Mouse (Mus musculus): ENCODE measurements around the gene Nos1. TPM values are rescaled to one million over a fixed set of nuclear protein-coding genes. Genes with fewer than 3 reads are reported as not detected.
"Not testable (repeated sequence)": the region's sequence is repeated elsewhere in the genome, so short reads cannot be mapped to it uniquely, and the experiment has no call there.

Nos1 gene
- total RNA-seq, 2 experiments from 2014 or later, result 28.5 to 39.3 TPM

DNA sequence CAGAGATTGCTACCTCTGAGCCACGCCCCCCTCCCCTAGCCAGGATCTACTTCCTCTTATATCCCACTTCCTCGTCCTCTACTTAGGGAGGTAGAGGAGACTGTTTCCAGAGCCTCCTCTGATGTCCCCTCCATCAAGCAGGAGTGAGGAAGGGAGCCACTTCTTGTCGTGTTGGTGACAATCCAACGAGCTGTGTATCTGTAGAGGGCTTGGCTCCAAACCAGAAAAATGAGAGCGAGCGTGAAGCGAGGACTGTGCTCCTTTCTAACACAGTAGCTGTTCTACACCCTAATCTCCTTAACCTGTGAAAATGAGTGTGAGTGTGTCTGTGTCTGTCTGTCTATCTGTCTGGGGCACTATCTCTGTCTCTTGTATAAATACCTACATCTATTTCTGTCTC, 58.7 kb downstream of the Nos1 start:
- no peak for DNase-seq

DNA sequence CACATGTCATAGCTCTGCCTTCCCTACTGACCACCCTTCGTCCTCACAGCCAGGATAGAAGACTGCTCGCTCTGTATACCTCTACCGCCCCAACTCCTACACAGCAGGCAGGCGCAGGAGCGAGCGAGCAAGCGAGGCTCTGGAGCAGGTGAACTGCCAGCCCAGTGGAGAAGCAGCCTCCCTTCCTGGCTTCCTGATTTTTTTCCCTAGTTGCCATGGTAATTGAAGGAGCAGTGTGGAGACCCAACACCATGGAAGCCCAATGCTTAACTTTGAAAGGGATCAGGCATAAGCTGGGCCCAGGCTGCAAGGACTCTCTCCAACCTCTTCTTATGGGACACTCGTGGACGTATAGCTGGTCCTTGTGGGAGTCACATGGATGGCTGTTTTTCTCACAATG, 59.4 kb downstream of the Nos1 start:
- no peak for DNase-seq

DNA sequence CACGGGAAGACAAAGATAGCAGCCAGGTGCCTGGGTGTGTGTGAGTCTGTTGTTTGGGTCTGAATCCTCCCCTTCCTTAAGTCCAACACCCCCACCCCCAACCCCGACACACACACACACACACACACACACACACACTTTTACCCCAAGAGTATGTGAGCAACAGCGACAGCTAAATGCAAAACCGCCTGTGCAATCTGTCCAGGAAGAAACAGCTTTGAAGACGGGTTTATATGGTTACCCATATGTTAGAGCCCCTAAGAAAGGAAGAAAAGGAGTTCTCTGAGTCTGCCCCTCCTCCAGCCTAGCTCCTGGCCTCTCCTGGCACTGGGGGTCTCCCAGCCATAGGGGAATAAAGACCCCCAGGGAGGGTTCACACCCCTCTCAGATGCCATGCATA, 60.2 kb downstream of the Nos1 start:
- no peak for DNase-seq

DNA sequence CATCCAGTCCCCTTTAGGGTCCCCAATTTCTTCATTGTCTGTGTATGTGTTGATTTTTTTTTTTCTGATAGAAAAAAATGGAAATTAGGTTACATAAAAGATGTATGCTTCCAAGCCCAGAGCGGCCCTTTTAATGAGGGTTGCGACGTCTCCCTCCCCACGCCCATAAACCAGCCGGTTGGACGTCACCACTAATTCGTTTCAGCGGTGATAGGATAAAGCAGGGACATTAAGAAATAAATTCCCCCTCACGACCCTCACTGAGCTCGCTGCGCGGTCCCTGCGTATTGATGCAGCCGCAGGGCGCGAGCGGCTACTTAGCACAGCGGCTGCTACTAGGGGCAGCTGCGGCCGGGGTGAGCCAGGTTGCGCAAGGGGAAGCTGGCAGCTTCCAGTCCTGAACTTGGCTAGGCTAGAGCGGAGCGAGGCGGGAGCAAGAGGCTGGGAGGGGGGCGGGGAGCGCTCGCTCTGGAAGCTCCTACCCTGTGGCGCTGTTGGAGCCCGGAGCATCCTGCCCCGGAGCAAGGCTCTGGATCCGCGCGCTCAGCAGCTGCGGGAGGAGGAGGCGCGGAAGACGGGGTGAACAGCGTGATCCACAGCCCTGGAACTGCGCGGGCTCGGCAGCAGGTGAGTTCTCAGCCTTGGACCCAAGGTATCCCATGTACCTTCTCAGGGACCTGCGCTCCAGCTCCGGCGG, 61.0 kb downstream of the Nos1 start:
- DNase-seq, result peak; percentile 77

DNA sequence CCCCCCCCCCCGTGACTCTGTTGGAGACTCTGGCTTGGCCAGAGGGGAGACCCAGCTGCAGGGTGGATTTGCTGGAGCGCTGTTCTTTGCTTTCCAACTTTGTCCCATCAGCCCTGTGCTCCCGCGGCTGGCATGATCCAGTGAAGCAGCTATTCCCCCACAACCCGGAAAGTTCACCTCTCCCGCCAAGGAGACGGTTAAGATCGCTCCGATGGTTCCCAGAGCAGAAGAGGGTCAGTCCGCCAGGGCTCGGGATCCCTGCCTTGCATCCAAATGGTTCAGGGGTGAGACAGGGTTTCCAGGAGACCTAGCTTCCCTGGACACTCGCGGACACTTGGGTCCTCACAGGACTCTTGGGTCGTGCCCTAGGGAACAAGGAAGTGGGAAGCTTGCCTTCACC, 61.9 kb downstream of the Nos1 start:
- DNase-seq, result no peak

DNA sequence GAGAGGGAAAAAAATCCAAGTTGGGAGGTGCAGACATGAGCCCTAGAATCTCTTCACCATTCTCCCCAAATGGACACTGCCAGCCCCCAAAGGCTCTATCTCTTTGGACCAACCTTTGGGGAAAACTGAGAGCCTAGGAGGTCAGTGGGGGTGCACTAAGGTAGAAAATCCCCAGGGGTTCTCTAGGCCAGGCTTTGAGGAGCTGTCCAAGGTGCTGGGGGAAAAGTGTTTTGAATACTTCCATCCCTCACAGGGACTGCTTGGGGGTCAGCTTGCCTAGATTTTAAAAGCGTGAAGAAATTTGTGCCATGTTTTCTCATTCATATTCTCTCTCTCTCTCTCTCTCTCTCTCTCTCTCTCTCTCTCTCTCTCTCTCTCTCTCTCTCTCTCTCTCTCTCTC, 63.8 kb downstream of the Nos1 start:
- no peak for DNase-seq

DNA sequence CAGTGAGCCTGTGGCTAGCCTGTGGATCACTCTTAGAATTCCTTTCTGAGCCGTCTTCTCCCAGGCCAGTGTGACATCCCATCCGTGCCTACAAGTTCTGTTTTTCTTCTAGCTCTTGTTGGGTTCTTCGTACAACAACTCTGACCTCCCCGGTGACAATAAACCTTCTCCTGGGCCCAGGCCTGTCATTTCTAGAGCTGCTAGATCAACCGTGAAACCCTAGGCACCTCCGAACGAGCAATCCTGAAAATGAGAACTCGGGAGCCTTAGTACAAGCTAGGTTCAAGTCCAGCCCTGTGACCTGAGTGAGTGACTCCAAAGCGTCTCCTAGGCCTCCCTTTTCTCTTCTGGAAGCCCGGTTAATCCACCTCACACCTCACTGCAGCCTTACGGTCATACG, 69.6 kb downstream of the Nos1 start:
- DNase-seq, result no peak

DNA sequence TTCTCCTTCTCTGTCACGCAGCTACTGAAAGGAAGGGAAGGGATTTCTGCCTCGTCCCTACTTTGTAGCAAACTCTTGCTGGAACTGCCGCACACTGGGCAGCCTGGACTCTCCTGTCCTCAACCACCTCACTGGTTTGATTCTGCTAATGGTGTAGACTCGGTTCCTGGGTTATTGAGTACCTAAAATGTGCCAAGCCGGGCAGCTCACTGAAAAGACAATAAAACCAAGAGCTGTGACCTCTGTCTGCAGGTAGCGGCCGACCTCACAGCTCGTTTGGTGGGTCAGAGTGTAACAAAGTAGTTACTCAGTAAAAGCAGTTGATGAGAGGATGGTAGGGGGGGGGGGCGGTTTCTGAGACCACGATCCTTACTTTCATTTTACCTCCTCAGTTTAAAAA, 72.9 kb downstream of the Nos1 start:
- no peak for DNase-seq

DNA sequence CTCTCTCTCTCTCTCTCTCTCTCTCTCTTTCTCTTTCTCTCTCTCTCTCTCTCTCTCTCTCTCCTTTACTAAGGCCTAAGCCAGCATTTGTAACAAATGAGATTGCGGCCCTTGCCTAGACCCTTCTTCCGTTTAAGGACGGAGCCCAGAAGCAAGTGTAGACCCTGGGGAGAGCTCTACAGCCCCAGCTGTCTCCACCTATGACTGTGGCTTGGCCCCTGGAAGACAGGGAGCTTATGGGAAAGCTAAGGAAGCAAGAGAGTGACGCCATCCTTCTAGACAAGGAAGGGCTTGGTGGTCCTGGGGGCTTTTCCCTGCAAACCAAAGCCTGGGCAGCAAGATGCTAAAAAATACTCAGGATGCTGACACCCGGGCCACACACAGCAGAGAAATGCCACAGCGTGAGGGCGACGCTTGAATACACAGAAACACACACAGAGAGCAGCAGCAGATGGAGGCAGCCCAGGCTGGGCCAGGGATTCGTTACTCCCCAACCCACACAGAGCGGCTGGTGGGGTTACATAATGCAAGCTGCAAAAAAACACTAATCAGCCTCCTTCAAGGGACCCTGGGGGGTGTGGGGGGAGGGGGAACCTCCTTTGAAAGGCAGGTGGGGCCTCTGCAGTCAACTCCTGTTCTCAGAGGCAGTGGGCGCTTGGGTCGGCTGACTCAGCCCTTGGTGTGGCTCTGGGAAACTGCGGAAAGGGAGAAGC, 83.9 kb downstream of the Nos1 start:
- DNase-seq, result no peak

DNA sequence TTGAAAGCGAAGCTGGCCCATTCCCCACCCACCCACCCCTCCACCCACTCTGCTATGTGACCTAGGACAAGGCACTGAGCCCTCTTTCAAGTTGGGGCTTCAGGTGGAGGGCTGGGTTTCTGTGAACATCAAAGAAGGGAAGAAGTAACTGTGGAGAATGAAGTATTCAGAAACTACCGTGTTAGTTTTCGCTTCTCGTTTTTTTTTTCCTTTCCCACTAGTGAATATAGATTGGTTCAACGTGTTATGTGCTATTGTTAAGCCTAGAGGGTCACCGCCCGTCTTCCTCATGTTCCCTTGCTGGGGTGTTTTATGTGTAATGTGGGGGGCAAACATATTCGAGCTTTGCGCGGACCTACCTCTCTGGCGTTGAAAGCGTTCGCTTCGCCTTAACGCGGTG, 85.0 kb downstream of the Nos1 start:
- no peak for DNase-seq

DNA sequence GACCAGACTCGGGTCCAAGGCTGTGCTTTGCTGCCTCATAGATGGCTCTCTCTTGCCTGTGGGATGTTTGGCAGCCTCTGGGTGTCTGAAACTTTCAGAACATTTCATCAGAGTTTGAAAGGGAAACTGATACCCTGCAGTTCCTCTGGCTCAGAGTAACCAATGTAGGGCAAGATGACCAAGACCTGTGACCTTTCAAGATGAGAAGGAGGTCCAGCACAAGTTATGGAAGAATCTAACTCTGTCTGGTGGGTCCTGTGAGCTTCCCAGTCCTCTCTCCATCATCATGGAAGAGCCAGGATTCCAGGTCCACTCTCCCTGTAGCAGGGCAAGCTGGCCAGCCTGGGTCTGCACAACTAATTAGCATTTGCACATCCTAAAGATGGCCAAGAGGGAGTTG, 90.8 kb downstream of the Nos1 start:
- no peak for DNase-seq

DNA sequence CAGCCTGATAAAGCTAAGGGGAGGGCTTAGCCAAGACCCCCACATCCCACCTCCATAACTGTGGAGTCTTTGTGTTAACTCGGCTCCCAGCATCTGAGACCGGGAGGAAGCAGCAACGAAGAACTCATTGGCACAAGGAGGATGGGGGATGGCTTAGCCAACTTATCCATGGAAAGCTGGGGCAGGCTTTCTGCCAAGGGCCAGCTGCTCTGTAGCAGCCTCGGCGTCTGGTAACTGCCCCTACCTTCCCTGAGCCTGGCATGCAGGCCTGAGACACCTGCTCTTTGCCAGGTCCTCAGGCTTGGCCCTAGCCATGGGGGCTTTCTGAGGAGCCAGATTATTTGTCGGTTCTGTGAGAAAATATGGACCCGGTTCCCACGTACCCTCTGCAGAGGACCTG, 93.0 kb downstream of the Nos1 start:
- peak; percentile 22 for DNase-seq

DNA sequence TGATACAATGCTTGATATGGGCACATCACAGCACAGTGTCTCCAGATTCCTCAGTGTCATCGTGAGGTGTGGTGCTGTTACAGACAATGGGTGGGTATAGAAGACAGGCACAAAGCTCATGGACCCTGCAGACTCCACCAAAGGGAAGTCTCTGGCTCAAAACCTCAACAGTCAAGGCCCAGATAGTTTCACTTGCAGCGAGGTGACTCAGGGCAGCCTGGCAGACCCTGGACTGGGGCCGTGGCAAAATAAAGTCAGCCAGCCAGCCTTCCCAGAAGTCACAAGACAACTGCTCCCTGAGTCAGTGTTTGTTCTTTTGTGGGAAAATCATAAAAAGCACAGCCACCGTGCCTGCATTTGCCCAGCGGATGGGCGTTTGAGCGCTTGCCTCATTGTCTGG, 93.4 kb downstream of the Nos1 start:
- no peak for DNase-seq

DNA sequence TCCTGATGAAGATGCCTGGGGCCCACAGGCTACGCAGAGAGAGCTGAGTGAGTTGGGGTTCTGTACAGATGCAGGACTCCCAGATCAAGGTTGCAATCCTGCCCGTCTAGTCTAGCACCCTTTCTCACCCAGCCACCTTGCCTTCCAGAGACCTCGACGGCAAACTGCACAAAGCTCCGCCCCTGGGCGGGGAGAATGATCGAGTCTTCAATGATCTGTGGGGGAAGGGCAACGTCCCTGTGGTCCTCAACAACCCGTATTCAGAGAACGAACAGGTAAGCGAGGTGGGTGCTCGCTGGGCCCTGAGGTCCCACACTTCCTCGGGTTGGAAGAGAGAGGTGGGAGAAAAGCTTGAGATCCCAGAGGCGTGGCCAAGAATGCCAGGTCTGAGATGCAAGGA, 98.3 kb downstream of the Nos1 start:
- DNase-seq, result no peak

DNA sequence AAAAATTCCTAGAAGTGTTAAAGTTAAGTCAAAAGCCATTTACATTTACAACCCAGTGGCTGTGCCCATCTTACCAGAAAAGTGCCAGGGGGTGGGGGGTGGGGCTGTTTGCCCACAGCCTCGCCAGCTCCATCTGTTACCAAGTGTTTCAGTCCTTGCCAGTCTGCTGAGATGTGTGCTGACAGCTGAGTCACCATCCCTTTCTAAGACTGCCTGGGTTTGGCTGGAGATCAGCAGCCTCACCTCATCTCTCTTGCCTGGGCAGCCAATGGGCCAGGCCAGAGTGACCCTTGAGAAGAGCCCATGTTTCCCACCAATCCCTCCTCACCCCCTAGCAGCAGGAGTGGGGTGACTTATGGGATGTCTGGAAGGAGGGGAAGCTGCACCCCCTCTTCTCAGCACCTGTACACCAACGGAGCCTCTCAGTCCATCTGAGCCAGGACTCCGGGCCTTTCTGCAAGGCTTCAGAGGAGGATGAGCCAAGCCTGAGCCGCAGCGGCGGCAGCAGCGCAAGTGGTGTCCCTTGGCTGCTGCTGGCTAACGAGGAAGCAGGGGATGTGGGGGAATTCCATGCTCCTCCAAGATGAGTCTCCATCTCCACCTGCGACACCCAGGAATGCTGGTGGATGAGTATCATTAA, 100.2 kb downstream of the Nos1 start:
- DNase-seq, result no peak

DNA sequence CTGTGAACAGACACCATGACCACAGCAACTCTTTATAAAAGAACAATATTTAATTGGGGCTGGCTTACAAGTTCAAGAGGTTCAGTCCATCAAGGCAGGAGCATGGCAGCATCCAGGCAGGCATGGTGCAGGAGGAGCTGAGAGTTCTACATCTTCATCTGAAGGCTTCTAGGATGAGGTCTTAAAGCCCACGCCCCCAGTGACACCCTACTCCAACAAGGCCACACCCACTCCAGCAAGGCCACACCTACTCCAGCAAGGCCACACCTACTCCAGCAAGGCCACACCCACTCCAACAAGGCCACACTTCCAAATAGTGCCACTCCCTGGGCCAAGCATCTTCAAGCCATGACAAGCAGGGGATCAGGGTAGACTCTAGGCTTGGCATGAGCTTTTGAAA, 101.6 kb downstream of the Nos1 start:
- not testable (repeated sequence) for DNase-seq

DNA sequence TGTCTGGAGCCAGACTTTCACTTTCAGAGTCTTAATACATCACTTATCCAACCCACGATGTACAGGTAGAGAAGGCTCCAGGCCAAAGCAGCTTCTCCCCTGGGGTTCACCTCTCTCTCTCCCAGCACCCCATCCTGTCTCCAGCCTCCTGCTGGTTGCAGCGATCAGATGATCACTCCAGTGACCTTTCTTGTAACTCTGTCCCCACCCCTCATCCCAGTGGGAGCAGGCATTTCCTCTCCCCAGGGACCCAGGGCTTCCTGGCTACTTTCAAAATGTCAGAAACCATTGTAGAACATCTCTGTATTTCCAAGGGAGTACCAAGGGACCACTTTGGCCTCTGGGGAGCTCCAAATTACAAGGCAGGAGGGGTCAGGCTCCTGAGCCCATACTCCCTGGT, 104.2 kb downstream of the Nos1 start:
- DNase-seq, result no peak

DNA sequence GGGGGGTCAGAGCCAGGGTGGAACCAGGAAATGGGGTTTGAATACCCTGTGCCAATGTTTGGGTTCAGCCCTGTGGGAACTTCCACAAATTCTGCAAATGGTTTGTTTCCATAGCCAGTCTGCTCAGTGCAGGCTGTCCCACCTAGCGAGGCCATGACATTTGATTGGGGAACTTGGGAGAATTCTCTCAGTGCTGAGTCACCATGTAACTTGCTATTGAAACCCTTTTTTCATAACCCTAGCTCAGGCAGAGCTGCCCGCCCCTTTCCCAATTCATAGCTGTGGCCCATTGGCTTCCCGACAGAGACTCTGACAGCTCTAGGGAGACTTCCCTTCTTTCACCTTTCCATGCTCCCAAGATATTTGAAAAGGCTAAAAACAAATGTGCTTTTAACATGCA, 107.3 kb downstream of the Nos1 start:
- no peak for DNase-seq

DNA sequence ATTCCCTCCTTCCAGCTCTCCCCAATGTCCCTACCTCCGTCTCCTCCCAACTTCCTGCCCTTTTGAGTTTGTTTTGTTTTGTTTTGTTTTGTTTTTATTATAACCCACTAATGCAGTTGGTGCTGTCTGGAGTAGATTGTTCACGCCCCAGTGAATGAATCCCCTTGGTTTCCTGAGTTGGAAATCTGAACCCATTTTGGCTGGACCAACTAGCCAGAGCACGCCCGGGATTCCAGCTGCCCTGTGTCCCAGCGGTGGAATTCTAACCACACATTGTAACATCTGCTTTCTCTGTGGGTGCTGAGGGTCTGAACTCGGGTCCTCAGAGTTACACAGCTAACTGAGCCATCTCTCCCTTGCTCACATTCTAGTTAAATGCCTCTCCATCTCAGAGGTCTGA, 108.1 kb downstream of the Nos1 start:
- no peak for DNase-seq

DNA sequence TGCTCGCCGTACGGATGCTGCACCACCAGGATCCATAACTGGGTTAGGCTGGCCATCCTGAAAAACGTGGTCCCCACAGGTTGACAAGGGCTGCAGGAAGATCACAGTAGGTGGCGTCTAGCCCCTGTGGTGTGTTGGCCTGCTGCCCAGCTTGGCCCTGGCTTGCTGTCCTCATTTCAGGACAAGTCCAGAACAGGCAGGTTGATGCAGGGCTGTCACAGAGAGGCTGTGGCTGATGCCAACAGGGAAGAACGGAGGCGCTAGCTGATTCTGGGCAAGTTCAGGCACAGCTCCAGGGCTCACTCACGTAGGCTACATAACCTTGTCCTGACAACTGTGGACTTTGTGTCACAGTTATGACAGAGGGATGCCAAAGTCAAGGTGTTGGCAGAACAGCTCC, 108.7 kb downstream of the Nos1 start:
- peak; percentile 15 for DNase-seq

DNA sequence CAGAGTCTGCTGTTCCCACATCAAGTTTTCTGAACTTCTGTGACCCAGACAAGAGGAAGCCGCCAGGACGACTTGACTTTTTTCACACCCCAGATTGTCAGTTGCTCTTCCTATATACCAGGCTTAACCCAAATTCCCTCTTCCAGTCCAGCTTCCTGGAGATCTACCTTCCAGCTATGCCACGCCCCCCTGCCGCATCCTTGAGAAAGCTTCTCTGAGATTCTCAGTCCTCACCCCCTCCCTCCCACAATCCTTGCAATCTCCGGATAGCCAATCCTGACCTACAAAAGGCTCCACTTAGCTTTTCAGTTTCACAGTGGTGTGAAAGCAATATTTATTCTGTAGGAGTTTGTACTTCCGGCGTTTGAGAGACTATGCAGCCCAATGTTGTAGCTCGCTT, 110.0 kb downstream of the Nos1 start:
- DNase-seq, result no peak

DNA sequence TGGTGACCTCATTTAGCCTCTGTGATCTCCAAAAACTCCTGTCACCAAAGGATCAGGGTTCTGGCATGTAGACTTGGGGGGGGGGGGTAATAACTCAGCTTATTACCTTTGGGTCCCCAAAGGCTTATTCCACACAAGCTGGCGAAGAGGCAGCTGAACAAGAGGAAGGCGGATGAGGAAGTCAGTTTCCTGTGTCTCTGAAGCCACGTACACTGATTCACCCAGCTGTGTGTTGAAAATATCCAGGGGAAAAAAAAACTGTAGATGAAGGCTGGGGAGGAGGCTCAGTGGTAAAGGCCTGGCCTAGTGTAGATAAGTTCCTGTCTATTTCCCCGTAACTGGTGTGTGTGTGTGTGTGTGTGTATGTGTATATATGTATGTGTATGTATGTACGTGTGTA, 110.7 kb downstream of the Nos1 start:
- no peak for DNase-seq

DNA sequence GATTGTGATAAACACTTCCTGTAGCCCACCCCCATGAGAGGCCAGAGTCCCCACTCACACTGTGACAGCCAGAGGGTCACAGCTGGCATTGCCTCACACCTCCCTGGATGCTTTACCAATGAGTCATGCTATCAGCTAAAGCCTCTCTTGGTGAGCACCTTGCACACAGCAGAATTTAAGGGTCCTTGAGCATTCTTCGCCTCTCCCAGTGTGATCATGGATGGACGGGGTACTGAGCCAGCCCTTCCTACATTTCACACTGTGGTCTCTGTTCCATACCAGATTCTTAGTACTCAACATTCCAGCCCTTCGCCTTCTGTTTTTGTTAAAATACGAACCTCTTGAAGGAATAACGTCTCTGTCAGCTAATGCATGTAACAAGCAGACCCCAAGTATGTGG, 113.2 kb downstream of the Nos1 start:
- DNase-seq, result no peak
